20 mouse cellular contexts compared by ENCODE assay signal in genomic region chr12:55974262-55974661, GRCm38 (mm10).
A peak's percentile ranks its signal among the peaks of the same experiment; 100 is the strongest.
DNase-seq lines count a peak whose midpoint lies in the region; ATAC-seq and TF ChIP-seq lines count a peak whose summit lies in the region.
"Had no signal": no experiment of that assay in that cellular context is flagged by ENCODE, and none has a peak within 500 bp of the region (broad histone marks: within the 10 kb centered on the region; RNA-seq: fewer than 3 reads in every experiment).

No protein-coding gene starts in this region.

- H3K36me3 ChIP-seq in hindbrain, postnatal 0 days (ENCODE audit: insufficient read depth, low read length): no peaks in the 10 kb centered on the region
- no peaks in the 10 kb centered on the region for H3K36me3 ChIP-seq in hindbrain, embryonic 12.5 days
- H3K36me3 ChIP-seq: embryonic facial prominence, embryonic 15.5 days; forebrain, embryonic 10.5 days; forebrain, embryonic 15.5 days; heart, embryonic 13.5 days; intestine, embryonic 15.5 days had no signal

- TF ChIP-seq POLR2A in brain, embryonic 14.5 days (IDR thresholded peaks at IDR 0.05; ENCODE audit: borderline replicate concordance, extremely low read depth, insufficient read depth, insufficient read length, poor library complexity, severe bottlenecking): no peak

- no peak overlapping the region for H3K4me2 ChIP-seq in hindbrain, postnatal 0 days (ENCODE audit: low read depth, low read length)
- no peak overlapping the region for H3K4me2 ChIP-seq in hindbrain, embryonic 12.5 days (replicated peaks)
- H3K4me2 ChIP-seq: embryonic facial prominence, embryonic 15.5 days; forebrain, embryonic 15.5 days; heart, embryonic 13.5 days; intestine, embryonic 15.5 days had no signal

- no peak for ATAC-seq in hindbrain, postnatal 0 days
- ATAC-seq in hindbrain, embryonic 12.5 days (ENCODE audit: low FRiP score): no peak
- ATAC-seq: forebrain, embryonic 15.5 days; intestine, embryonic 15.5 days had no signal

- WGBS in hindbrain, postnatal 0 days: 64% methylated on average over 3 of the region's 3 CpGs
- 83% methylated on average over 3 of the region's 3 CpGs for WGBS in hindbrain, embryonic 12.5 days

- H3K27me3 ChIP-seq in hindbrain, postnatal 0 days (ENCODE audit: insufficient read depth, low read length): no peaks in the 10 kb centered on the region
- H3K27me3 ChIP-seq in hindbrain, embryonic 12.5 days: no peaks in the 10 kb centered on the region
- H3K27me3 ChIP-seq: embryonic facial prominence, embryonic 15.5 days; forebrain, embryonic 15.5 days; heart, embryonic 13.5 days; intestine, embryonic 15.5 days had no signal

- no peak overlapping the region for H3K9ac ChIP-seq in hindbrain, postnatal 0 days (replicated peaks; ENCODE audit: low read length)
- H3K9ac ChIP-seq in hindbrain, embryonic 12.5 days: no peak overlapping the region
- H3K9ac ChIP-seq: embryonic facial prominence, embryonic 15.5 days; forebrain, embryonic 15.5 days; heart, embryonic 13.5 days; intestine, embryonic 15.5 days had no signal

- no peak overlapping the region for H3K4me3 ChIP-seq in hindbrain, postnatal 0 days (ENCODE audit: low read length)
- no peak overlapping the region for H3K4me3 ChIP-seq in hindbrain, embryonic 12.5 days
- H3K4me3 ChIP-seq: embryonic facial prominence, embryonic 15.5 days; erythroblast, embryonic 14.5 days; forebrain, embryonic 10.5 days; forebrain, embryonic 15.5 days; heart, embryonic 13.5 days; intestine, embryonic 15.5 days had no signal

- peak; percentile 4 for DNase-seq in gastrocnemius, postnatal 10 days
- DNase-seq in gastrocnemius, adult 8-10 months (ENCODE audit: low spot score in 2 of 2): no peak
- peak; percentile 33 for DNase-seq in hindbrain, postnatal 0 days (ENCODE audit: low spot score)
- DNase-seq in brain, adult 2 months (ENCODE audit: low read depth, low spot score): peak; percentile 5
- DNase-seq in brain, embryonic 14.5 days (ENCODE audit: low read depth): peak; percentile 28
- DNase-seq: adrenal gland, adult 2 months; adrenal gland, postnatal 25 days; cerebellum, adult 11-12 months; cerebellum, adult 9-11 months; embryo, embryonic 11 days; gastrocnemius, postnatal 25 days; heart, postnatal 4 days; kidney, adult 18-20 months had no signal

- H3K27ac ChIP-seq in hindbrain, postnatal 0 days: no peak overlapping the region
- no peak overlapping the region for H3K27ac ChIP-seq in hindbrain, embryonic 12.5 days
- H3K27ac ChIP-seq: embryonic facial prominence, embryonic 15.5 days; forebrain, embryonic 10.5 days; forebrain, embryonic 15.5 days; heart, embryonic 13.5 days; intestine, embryonic 15.5 days had no signal

- H3K9me3 ChIP-seq in hindbrain, postnatal 0 days (ENCODE audit: low read length): no peaks in the 10 kb centered on the region
- H3K9me3 ChIP-seq in hindbrain, embryonic 12.5 days (replicated peaks): no peaks in the 10 kb centered on the region
- H3K9me3 ChIP-seq: embryonic facial prominence, embryonic 15.5 days; forebrain, embryonic 10.5 days; forebrain, embryonic 15.5 days; heart, embryonic 13.5 days; intestine, embryonic 15.5 days had no signal

- H3K4me1 ChIP-seq in hindbrain, postnatal 0 days (ENCODE audit: insufficient read depth, low read length): no peaks in the 10 kb centered on the region
- no peaks in the 10 kb centered on the region for H3K4me1 ChIP-seq in hindbrain, embryonic 12.5 days
- H3K4me1 ChIP-seq: embryonic facial prominence, embryonic 15.5 days; forebrain, embryonic 10.5 days; forebrain, embryonic 15.5 days; heart, embryonic 13.5 days; intestine, embryonic 15.5 days had no signal

- TF ChIP-seq CTCF in hindbrain, postnatal 0 days (IDR thresholded peaks at IDR 0.05; ENCODE audit: low read depth): no peak
- TF ChIP-seq CTCF in brain, embryonic 14.5 days (IDR thresholded peaks at IDR 0.05; ENCODE audit: borderline replicate concordance, extremely low read depth, insufficient read depth, insufficient read length): no peak

Comparison
In these comparisons a context has a peak if more than half of its experiments do, and no peak if none do; other contexts are left out.
1. DNase-seq: peak in gastrocnemius, postnatal 10 days (single experiment), hindbrain, postnatal 0 days (single experiment), brain, adult 2 months (single experiment) and brain, embryonic 14.5 days (single experiment); none in gastrocnemius, adult 8-10 months (0 of 2).